Mouse (Mus musculus): ENCODE measurements around the gene Rbm38. TPM values are rescaled to one million over a fixed set of nuclear protein-coding genes. Genes with fewer than 3 reads are reported as not detected.

The Rbm38 gene
- total RNA-seq, 1 experiment from 2014 or later = 54.5 TPM

DNA sequence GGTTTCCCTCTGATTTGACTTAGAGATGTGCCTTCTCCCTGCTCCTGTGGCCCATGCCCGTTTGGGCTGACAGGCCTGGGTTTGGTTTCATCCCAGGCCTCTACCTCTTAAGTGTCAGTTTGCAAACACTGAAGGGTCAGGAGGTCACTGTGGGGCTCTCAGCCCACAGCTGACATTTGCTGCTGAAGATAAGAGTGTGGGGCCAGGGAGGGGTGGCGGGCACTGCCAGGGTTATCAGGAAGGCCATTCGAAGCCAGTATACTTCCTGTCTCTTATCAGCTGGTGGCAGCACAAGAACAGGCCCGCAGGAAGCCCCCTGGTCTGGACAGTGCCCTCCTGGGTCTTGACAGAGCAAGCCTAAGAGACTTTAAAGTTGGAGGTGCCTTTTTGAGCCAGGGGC is 14.7 kb downstream of the Rbm38 start:
- ATAC-seq (replicated peaks; ENCODE audit: low read depth, poor library complexity, severe bottlenecking) = peak; percentile 48

DNA sequence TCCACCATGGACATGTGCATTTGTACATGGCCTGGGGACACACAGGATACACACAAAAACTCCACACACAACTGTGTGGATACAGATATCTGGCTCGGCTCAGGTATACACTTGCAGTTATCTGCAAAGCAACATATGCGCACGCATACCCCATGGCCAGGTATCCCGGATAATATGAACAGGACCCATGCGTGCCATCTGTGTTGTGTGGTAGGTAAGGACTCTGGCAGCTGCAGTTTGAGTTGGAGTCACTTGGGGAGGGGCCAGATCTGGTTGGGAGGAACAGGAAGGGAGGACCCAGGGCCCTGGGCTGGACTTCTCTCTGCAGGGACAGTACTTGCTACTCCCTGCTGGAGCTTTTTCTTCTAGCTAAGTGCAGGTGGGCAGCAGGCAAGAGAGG is 15.4 kb downstream of the Rbm38 start:
- no peak for ATAC-seq (replicated peaks; ENCODE audit: low read depth, poor library complexity, severe bottlenecking)

DNA sequence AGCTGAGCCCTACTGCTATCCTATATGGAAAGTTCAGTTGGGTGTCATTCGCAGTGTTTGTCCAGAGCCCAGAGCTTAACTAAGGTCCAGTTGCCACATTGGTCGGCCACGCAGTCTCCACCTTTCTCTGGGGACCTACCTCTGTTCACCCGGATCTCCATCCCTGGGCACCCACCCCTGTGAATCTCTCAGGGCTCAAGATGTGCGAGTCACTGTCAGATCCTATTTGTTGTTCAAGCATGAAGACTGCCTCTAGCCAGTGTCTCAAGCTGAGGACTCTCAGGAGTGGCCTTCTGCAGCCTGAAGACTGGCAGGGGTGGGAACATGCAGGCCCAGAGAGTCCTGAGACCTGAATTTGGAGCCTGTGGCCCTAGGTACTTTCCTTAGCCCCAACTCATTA is 15.8 kb downstream of the Rbm38 start:
- ATAC-seq (replicated peaks; ENCODE audit: low read depth, poor library complexity, severe bottlenecking) = no peak

DNA sequence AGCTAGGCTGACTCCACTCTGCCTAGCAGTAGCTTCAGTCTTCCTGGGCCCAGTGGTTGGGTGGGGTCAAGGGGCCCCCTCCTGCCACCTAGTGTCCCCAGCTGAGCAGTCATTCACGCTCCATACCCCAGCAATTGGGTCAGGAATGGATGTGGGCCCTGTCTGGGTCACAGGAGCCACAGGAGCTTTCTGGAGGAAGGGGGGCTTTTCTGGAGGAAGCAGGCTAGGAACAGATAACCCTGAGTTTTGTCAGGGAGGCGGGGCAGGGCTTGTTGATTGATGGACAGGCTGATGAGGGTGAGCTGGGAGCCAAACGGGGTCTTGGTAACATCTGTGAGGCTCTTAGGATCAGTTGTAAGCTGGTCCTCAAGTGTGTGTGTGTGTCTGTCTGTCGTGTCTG is 16.3 kb downstream of the Rbm38 start:
- peak; percentile 23 for ATAC-seq (replicated peaks; ENCODE audit: low read depth, poor library complexity, severe bottlenecking)

GRCm38 (mm10) chr2:173037347-173037746 is 17.0 kb downstream of the Rbm38 start:
- no peak for ATAC-seq (replicated peaks; ENCODE audit: low read depth, poor library complexity, severe bottlenecking)

GRCm38 (mm10) chr2:173037827-173038607 is 17.7 kb downstream of the Rbm38 start:
- peak; percentile 30 for ATAC-seq (replicated peaks; ENCODE audit: low read depth, poor library complexity, severe bottlenecking)

DNA sequence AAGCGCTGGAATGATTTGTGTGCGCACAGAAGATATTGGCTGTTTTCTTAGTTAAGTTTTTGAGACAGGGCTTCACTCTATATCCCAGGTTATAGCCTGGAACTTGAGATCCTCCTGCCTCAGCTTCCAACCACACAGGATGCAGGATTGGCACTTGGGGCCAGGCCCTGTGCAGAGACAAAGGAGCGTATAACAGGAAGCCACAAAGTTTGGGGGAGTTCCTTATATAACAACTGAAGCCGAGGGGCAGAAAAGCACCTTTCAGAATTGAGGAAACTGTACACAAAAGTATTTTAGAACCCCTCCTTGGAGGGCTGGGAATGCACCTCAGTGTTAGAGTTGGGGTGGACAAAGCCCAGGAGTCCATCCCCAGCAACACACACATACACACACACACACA is 18.7 kb downstream of the Rbm38 start:
- ATAC-seq (replicated peaks; ENCODE audit: low read depth, poor library complexity, severe bottlenecking) = no peak

- peak; percentile 9; the same call in 1 of the 2 replicates for ATAC-seq (replicated peaks; ENCODE audit: low read depth, poor library complexity, severe bottlenecking)
Measured at GRCm38 (mm10) chr2:173040803-173041202, 20.5 kb downstream of the Rbm38 start.

DNA sequence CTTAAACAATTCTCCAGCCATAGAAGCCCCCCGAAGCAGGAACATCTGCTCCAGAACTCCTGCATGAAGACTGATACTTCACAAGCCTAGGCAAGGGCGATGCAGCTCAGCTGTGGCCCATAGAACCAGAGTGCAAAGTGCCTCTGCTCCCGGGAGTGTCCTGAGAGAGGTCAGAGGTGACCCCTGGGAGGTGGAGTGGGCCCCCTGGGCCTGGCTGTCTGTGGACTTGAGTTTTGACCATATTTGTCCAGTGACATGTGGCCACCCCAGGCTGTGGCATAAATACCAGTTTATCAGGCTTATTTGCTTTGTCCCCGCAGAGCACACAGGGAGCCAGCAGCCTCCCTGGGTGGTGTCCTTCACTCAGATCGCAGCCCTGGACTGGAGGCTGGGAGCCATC is 20.9 kb downstream of the Rbm38 start:
- no peak for ATAC-seq (replicated peaks; ENCODE audit: low read depth, poor library complexity, severe bottlenecking)

DNA sequence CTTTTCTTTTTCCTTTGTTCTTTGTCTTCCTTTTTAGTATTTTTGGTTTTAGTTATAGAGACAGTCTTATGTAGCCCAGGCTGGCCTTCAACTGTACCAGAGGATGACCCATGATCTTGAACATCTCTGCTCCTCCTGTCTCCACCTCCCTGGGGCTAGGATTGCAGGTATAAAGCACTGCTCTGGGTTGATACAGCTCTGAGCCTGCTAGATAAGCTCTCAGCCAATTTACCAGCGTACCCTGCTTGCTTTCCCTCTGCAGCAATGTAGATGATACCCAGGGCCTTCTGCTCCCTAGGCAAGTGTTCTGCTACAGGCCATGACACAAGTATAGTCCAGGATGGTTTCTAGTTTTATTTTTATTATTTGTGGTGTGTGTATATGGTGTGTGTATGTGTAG is 21.6 kb downstream of the Rbm38 start:
- no peak for ATAC-seq (replicated peaks; ENCODE audit: low read depth, poor library complexity, severe bottlenecking)

GRCm38 (mm10) chr2:173042504-173043162 is 22.3 kb downstream of the Rbm38 start:
- no peak for ATAC-seq (replicated peaks; ENCODE audit: low read depth, poor library complexity, severe bottlenecking)

DNA sequence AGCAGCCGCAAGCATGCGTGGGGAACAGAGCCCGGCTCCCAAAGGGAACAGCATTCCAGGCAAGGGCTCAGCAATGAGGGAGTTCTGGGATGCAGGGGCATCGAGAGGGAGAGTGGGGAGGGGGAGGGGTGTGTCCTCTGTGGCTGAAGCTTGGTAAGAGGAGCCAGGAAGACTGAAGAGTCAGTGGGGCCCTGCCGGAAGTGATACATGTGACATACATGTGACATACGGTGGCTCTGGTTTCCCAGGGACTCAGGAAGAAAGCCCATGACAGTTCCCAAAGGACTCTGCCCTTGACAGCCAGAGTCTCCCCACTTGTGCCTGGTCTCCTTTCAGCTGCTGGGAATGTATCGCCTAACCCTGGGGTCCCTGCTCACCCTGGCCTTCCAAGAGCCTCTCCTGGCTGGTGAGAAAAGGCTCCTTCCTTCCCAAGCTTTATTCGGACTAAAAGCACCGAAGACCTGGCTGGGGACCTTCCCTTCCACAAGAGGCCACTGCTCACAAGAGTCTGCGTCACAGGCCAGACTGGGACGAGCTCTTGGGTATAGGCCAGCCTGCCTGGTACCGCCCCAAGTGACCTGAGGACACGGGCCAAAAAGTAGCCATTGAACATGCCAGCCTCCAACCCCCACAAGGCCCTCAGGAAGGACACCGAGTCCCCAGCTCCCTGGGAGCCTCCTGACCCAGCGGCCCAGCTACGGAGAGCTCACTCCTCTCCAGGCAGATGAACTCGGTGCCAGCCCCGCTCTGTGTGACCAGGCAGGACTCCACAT is 24.1 kb downstream of the Rbm38 start:
- no peak for ATAC-seq (replicated peaks; ENCODE audit: low read depth, poor library complexity, severe bottlenecking)

- ATAC-seq (replicated peaks; ENCODE audit: low read depth, poor library complexity, severe bottlenecking) = peak; percentile 89
Measured at GRCm38 (mm10) chr2:173046582-173047297, 26.4 kb downstream of the Rbm38 start.

DNA sequence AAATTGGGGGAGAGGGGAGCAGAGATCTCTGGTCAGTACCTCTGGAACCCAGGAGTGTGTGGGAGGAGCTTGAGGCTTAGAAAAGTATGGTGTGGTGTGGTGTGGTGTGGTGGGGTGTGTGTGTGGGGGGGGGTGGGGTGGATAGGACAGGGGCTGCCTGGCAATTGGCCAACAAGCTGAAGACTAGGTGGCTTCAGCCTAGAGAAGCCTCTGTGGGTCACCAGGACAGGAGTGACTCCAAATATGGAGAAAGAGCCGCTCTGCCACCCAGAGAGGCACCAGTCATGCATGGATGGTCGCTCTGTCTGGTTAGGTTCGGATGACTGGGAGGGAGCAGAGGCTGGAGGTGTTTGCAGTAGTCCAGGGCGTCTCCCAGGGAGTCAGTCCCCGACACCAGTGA is 27.2 kb downstream of the Rbm38 start:
- no peak for ATAC-seq (replicated peaks; ENCODE audit: low read depth, poor library complexity, severe bottlenecking)

- no peak for ATAC-seq (replicated peaks; ENCODE audit: low read depth, poor library complexity, severe bottlenecking)
Measured at GRCm38 (mm10) chr2:173048041-173048745, 27.9 kb downstream of the Rbm38 start.

GRCm38 (mm10) chr2:173049231-173049630 is 28.9 kb downstream of the Rbm38 start:
- no peak for ATAC-seq (replicated peaks; ENCODE audit: low read depth, poor library complexity, severe bottlenecking)

DNA sequence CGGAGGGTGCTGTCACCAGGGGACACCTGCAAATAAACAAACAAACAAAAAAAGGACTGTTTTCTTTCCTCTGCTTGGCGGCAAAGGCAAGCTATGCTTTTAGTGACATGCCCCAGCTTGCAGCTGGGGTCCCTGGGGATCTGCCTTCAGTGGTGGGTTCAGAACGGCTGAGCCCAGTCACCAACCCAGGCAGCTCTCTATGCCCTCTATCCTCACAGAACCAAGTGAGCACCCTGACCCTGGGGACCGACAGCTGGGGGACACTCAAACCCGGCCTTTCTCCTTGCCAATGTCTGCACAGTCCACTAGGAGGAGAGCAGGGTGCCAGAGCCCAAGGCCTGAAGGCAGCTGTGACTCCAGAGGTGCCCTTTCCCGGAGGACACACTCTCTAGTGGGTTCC is 29.5 kb downstream of the Rbm38 start:
- no peak for ATAC-seq (replicated peaks; ENCODE audit: low read depth, poor library complexity, severe bottlenecking)

DNA sequence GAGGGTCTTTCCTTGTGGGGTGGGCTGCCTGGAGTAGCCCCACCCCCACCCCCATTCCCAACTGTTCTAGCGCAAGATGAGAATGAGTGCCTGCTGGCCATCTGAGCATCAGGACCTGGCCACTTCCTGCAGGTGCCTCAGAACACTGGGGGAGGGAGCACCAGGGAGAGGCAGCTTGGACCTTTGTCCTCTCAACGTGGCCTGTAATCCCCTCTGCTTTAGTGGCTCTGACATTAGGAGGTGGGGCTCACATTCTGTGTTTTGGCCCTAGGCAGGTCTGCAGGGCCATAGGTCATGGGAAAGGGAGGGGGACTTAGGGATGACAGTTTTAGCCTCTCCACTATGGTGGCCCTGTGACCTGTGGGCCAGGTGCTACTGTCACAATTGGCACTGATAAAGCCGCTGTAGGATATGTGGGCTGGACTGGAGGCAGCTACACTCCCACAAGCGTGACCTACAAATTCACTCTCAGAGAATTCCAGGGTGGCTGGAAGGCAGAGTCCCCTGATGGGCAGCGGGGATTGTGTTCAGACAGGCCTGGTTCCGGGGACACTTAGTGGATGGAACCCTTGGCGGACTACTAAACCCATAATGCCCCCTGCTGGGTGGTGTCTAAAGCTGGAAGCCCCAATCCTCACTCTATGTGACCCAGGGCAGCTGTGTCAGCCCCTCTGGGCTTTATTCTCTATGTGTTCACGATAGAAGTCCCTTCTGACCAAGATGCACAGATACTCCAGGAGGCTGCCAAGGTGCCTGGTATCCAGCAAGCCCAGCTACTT is 30.5 kb downstream of the Rbm38 start:
- no peak for ATAC-seq (replicated peaks; ENCODE audit: low read depth, poor library complexity, severe bottlenecking)

DNA sequence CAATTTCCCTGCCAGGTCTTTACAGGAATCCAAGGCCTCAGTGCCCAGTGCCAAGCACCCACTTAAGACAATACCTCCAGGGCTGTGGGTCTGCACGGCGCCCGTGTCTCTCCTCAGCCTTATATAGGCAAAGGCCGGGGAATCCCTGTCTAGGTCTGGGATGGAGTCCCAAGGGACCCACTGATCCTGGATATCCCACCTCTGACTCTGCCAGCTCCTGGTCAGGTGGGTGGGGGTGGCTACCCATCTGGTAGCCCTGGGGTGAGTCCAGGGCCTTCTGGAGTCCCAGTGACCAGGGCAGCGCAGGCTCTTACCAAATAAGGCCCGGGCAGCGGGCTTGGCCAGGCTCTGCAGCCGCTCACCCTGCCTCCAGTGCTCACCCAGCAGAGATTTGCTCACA is 32.6 kb downstream of the Rbm38 start:
- ATAC-seq (replicated peaks; ENCODE audit: low read depth, poor library complexity, severe bottlenecking) = no peak

Data from common myeloid progenitor, adult 5-6 weeks (primary cell).